Mouse (Mus musculus): ENCODE measurements around the gene Muc5ac. TPM values are rescaled to one million over a fixed set of nuclear protein-coding genes. Genes with fewer than 3 reads are reported as not detected.

Muc5ac gene
- polyA plus RNA-seq (2014; fragmentation: Nextera tagmentation; extraction: Ambion mirVana) = not detected in 2 replicates

- H3K4me1 ChIP-seq (ENCODE audit: control insufficient read depth, insufficient read depth, low read length) = no peaks in the 10 kb centered on the region
- no peaks in the 10 kb centered on the region for H3K27me3 ChIP-seq (ENCODE audit: control insufficient read depth, insufficient read depth, low read length)
- no peak for ATAC-seq (ENCODE audit: low read depth)
- H3K4me3 ChIP-seq (ENCODE audit: low read depth, low read length) = no peak within 1 kb of the TSS
- H3K9me3 ChIP-seq (ENCODE audit: control insufficient read depth, low read length) = no peaks in the 10 kb centered on the region
- H3K4me2 ChIP-seq (ENCODE audit: low read depth, low read length) = no peak within 1 kb of the TSS
- H3K9ac ChIP-seq (replicated peaks; ENCODE audit: low read depth, low read length) = no peak within 1 kb of the TSS
- WGBS = 92% methylated on average over 6 of the region's 6 CpGs
- no peak within 1 kb of the TSS for H3K27ac ChIP-seq (ENCODE audit: low read depth, low read length)
- H3K36me3 ChIP-seq (ENCODE audit: control insufficient read depth, insufficient read depth, low read length) = no peaks in the 10 kb centered on the region
These were observed at the start of gene Muc5ac for GRCm38 (mm10) chr7:141788677-141789452. Gene Muc5ac, plus strand, starts transcription at chr7:141788972.

GRCm38 (mm10) chr7:141747451-141748100 lies 41.2 kb upstream of the Muc5ac start:
- WGBS = 88% methylated on average over 7 of the region's 7 CpGs
- no peaks in the 10 kb centered on the region for H3K27me3 ChIP-seq (ENCODE audit: control insufficient read depth, insufficient read depth, low read length)
- no peaks in the 10 kb centered on the region for H3K9me3 ChIP-seq (ENCODE audit: control insufficient read depth, low read length)
- ATAC-seq (ENCODE audit: low read depth) = no peak
- no peak overlapping the region for H3K4me3 ChIP-seq (ENCODE audit: low read depth, low read length)
- H3K4me2 ChIP-seq (ENCODE audit: low read depth, low read length) = no peak overlapping the region
- no peak overlapping the region for H3K9ac ChIP-seq (replicated peaks; ENCODE audit: low read depth, low read length)
- no peak overlapping the region for H3K27ac ChIP-seq (ENCODE audit: low read depth, low read length)
- H3K4me1 ChIP-seq (ENCODE audit: control insufficient read depth, insufficient read depth, low read length) = no peaks in the 10 kb centered on the region
- H3K36me3 ChIP-seq (ENCODE audit: control insufficient read depth, insufficient read depth, low read length) = no peaks in the 10 kb centered on the region

DNA sequence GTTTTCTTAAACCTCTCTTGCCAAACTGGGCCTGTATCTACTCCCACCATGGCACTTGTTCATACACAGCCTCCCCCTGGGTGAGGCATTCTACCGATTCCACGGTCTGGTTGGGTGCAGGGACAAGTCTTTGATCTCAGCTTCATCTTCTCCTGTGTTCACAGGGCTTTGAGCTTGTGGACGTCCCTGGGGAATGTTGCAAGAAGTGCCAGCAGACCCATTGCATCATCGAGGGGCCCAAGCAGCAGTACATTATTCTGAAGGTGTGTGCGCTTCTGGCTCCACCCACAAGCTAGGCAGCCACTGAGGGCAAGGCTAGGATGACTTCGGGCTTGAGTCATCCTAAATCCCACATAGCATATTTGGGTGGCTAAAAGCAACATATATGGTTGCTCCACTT lies 36.3 kb upstream of the Muc5ac start:
- H3K4me2 ChIP-seq (ENCODE audit: low read depth, low read length) = no peak overlapping the region
- no peaks in the 10 kb centered on the region for H3K4me1 ChIP-seq (ENCODE audit: control insufficient read depth, insufficient read depth, low read length)
- no peak for ATAC-seq (ENCODE audit: low read depth)
- no peak overlapping the region for H3K4me3 ChIP-seq (ENCODE audit: low read depth, low read length)
- no peaks in the 10 kb centered on the region for H3K36me3 ChIP-seq (ENCODE audit: control insufficient read depth, insufficient read depth, low read length)
- no peaks in the 10 kb centered on the region for H3K9me3 ChIP-seq (ENCODE audit: control insufficient read depth, low read length)
- no peaks in the 10 kb centered on the region for H3K27me3 ChIP-seq (ENCODE audit: control insufficient read depth, insufficient read depth, low read length)
- 84% methylated on average over 6 of the region's 6 CpGs for WGBS
- H3K27ac ChIP-seq (ENCODE audit: low read depth, low read length) = no peak overlapping the region
- no peak overlapping the region for H3K9ac ChIP-seq (replicated peaks; ENCODE audit: low read depth, low read length)

GRCm38 (mm10) chr7:141755831-141756230 lies 32.9 kb upstream of the Muc5ac start:
- H3K9me3 ChIP-seq (ENCODE audit: control insufficient read depth, low read length) = no peaks in the 10 kb centered on the region
- no peak overlapping the region for H3K4me3 ChIP-seq (ENCODE audit: low read depth, low read length)
- no peaks in the 10 kb centered on the region for H3K4me1 ChIP-seq (ENCODE audit: control insufficient read depth, insufficient read depth, low read length)
- H3K36me3 ChIP-seq (ENCODE audit: control insufficient read depth, insufficient read depth, low read length) = no peaks in the 10 kb centered on the region
- no peak overlapping the region for H3K27ac ChIP-seq (ENCODE audit: low read depth, low read length)
- H3K4me2 ChIP-seq (ENCODE audit: low read depth, low read length) = no peak overlapping the region
- no peak for ATAC-seq (ENCODE audit: low read depth)
- 53% methylated on average over 4 of the region's 4 CpGs for WGBS
- H3K27me3 ChIP-seq (ENCODE audit: control insufficient read depth, insufficient read depth, low read length) = no peaks in the 10 kb centered on the region
- no peak overlapping the region for H3K9ac ChIP-seq (replicated peaks; ENCODE audit: low read depth, low read length)

DNA sequence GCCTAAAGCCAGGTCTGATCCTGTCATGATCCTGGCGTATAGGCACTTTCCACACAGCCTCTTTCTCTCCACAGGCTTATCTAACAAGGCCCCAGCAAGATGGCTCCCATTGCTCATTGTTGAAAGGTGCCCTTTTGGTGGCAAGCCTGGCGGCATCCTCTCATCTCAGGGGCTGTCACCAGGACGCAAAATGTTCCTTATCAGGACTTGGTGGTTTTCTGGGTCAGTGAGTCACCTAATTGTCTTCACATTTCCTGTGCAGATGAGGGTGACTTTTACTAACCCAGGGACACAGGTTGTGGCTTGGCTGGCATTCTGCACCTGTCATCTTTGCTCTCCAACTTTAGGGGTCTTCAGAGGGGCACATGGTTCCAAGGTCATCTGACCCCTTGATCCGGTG lies 30.5 kb upstream of the Muc5ac start:
- no peak overlapping the region for H3K27ac ChIP-seq (ENCODE audit: low read depth, low read length)
- H3K36me3 ChIP-seq (ENCODE audit: control insufficient read depth, insufficient read depth, low read length) = no peaks in the 10 kb centered on the region
- H3K4me3 ChIP-seq (ENCODE audit: low read depth, low read length) = no peak overlapping the region
- H3K27me3 ChIP-seq (ENCODE audit: control insufficient read depth, insufficient read depth, low read length) = no peaks in the 10 kb centered on the region
- H3K9me3 ChIP-seq (ENCODE audit: control insufficient read depth, low read length) = no peaks in the 10 kb centered on the region
- WGBS = 86% methylated on average over 4 of the region's 4 CpGs
- ATAC-seq (ENCODE audit: low read depth) = no peak
- no peaks in the 10 kb centered on the region for H3K4me1 ChIP-seq (ENCODE audit: control insufficient read depth, insufficient read depth, low read length)
- no peak overlapping the region for H3K4me2 ChIP-seq (ENCODE audit: low read depth, low read length)
- H3K9ac ChIP-seq (replicated peaks; ENCODE audit: low read depth, low read length) = no peak overlapping the region

DNA sequence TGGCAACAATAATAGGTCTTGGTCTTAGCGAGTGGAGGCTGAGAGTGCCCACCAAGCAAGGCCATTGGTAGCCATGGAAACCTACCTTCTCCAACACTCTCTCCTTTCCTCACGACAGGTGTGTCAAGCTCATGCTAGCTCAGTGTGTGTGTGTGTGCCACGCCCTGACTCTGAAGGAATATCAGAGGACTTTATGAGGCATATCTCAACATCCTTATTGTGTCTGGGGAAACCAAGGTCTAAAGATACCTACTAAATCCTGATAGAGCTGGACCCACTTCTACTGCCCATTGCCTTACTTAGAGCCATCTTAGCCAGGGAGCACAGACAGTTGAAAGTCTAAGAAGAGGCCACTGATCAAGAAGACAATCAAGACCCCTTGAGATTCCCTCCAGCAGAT lies 18.3 kb upstream of the Muc5ac start:
- WGBS = 90% methylated on average over 3 of the region's 3 CpGs
- Histone ChIP-seq H3K4me1 (ENCODE audit: control insufficient read depth, insufficient read depth, low read length) (no peaks in the 10 kb centered on the region), H3K9ac (replicated peaks; ENCODE audit: low read depth, low read length) (no peak overlapping the region), H3K9me3 (ENCODE audit: control insufficient read depth, low read length) (no peaks in the 10 kb centered on the region), H3K27me3 (ENCODE audit: control insufficient read depth, insufficient read depth, low read length) (no peaks in the 10 kb centered on the region), H3K4me3 (ENCODE audit: low read depth, low read length) (no peak overlapping the region), H3K27ac (ENCODE audit: low read depth, low read length) (no peak overlapping the region), H3K36me3 (ENCODE audit: control insufficient read depth, insufficient read depth, low read length) (no peaks in the 10 kb centered on the region), H3K4me2 (ENCODE audit: low read depth, low read length) (no peak overlapping the region)
- no peak for ATAC-seq (ENCODE audit: low read depth)

GRCm38 (mm10) chr7:141770988-141771387 lies 17.8 kb upstream of the Muc5ac start:
- Histone ChIP-seq H3K9ac (replicated peaks; ENCODE audit: low read depth, low read length) (no peak overlapping the region), H3K36me3 (ENCODE audit: control insufficient read depth, insufficient read depth, low read length) (no peaks in the 10 kb centered on the region), H3K9me3 (ENCODE audit: control insufficient read depth, low read length) (no peaks in the 10 kb centered on the region), H3K27ac (ENCODE audit: low read depth, low read length) (no peak overlapping the region), H3K4me3 (ENCODE audit: low read depth, low read length) (no peak overlapping the region), H3K4me2 (ENCODE audit: low read depth, low read length) (no peak overlapping the region), H3K4me1 (ENCODE audit: control insufficient read depth, insufficient read depth, low read length) (no peaks in the 10 kb centered on the region), H3K27me3 (ENCODE audit: control insufficient read depth, insufficient read depth, low read length) (no peaks in the 10 kb centered on the region)
- no peak for ATAC-seq (ENCODE audit: low read depth)
- 93% methylated on average over 8 of the region's 8 CpGs for WGBS

DNA sequence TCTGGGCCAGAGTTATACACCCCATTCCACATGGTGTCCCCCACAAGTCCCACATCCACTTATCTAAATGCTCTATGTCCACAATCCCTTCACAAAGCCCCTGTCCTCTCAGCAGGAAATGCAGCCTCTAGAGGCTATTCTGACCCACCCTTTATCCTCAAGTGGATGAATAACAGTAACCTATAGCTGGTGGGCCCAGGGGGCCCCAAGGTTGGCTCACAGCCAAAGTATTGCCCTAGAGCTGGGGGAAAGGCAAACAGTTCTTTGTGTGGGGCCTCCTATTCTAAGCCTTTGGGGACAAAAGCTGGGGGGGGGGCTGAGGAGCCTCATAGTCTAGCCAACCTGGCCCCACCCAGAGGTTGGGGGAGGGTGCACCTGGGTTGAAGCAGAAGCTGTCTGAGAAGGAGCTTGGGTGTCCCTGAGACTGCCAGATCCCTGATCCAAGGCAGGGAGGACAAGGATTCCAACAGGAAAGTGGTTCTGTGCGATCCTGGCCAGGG lies 16.7 kb upstream of the Muc5ac start:
- Histone ChIP-seq H3K9me3 (ENCODE audit: control insufficient read depth, low read length) (no peaks in the 10 kb centered on the region), H3K36me3 (ENCODE audit: control insufficient read depth, insufficient read depth, low read length) (no peaks in the 10 kb centered on the region), H3K27ac (ENCODE audit: low read depth, low read length) (no peak overlapping the region), H3K4me2 (ENCODE audit: low read depth, low read length) (no peak overlapping the region), H3K9ac (replicated peaks; ENCODE audit: low read depth, low read length) (no peak overlapping the region), H3K27me3 (ENCODE audit: control insufficient read depth, insufficient read depth, low read length) (no peaks in the 10 kb centered on the region), H3K4me1 (ENCODE audit: control insufficient read depth, insufficient read depth, low read length) (no peaks in the 10 kb centered on the region), H3K4me3 (ENCODE audit: low read depth, low read length) (no peak overlapping the region)
- no peak for ATAC-seq (ENCODE audit: low read depth)
- WGBS = 71% methylated on average over 1 of the region's 1 CpGs

GRCm38 (mm10) chr7:141774855-141775254 lies 13.9 kb upstream of the Muc5ac start:
- H3K9ac ChIP-seq (replicated peaks; ENCODE audit: low read depth, low read length) = no peak overlapping the region
- 97% methylated on average over 2 of the region's 2 CpGs for WGBS
- ATAC-seq (ENCODE audit: low read depth) = no peak

More at GRCm38 (mm10) chr7:141774855-141775254, 13.9 kb upstream of the Muc5ac start:
- Histone ChIP-seq H3K4me2 (ENCODE audit: low read depth, low read length) (no peak overlapping the region), H3K9me3 (ENCODE audit: control insufficient read depth, low read length) (no peaks in the 10 kb centered on the region), H3K4me3 (ENCODE audit: low read depth, low read length) (no peak overlapping the region), H3K4me1 (ENCODE audit: control insufficient read depth, insufficient read depth, low read length) (no peaks in the 10 kb centered on the region), H3K36me3 (ENCODE audit: control insufficient read depth, insufficient read depth, low read length) (no peaks in the 10 kb centered on the region), H3K27ac (ENCODE audit: low read depth, low read length) (no peak overlapping the region), H3K27me3 (ENCODE audit: control insufficient read depth, insufficient read depth, low read length) (no peaks in the 10 kb centered on the region)

Measured in neural tube, embryonic 14.5 days (tissue).